Mouse (Mus musculus): ENCODE results near the gene Nkx6-2. TPM values are rescaled to one million over a fixed set of nuclear protein-coding genes. Genes with fewer than 3 reads are reported as not detected.
A peak's percentile ranks its signal among the peaks of the same experiment; 100 is the strongest.

Nkx6-2 gene
- polyA plus RNA-seq, 1 experiment: 0.06 TPM

- WGBS: 93% methylated on average over 9 of the region's 9 CpGs
- no peaks in the 10 kb centered on the region for H3K4me1 ChIP-seq (ENCODE audit: control insufficient read depth, insufficient read depth, low read length)
- TF ChIP-seq POLR2A (IDR thresholded peaks at IDR 0.05; ENCODE audit: low read depth, low read length): no peak
- TF ChIP-seq CTCF (conservative IDR thresholded peaks at IDR 0.05; ENCODE audit: insufficient read depth, insufficient read length, low read depth, low read length): no peak
- H3K36me3 ChIP-seq (ENCODE audit: control insufficient read depth, insufficient read depth, low read length): no peaks in the 10 kb centered on the region
- H3K27me3 ChIP-seq (replicated peaks; ENCODE audit: control insufficient read depth, insufficient read depth, low read length): no peaks in the 10 kb centered on the region
- DNase-seq: no peak
- no peak overlapping the region for H3K27ac ChIP-seq (ENCODE audit: insufficient read depth, low read depth, low read length)
- no peak overlapping the region for H3K4me3 ChIP-seq (ENCODE audit: insufficient read depth, low read depth, low read length)
These were observed 44.8 kb downstream of the Nkx6-2 start for GRCm38 (mm10) chr7:139537831-139538230.

- no peaks in the 10 kb centered on the region for H3K4me1 ChIP-seq (ENCODE audit: control insufficient read depth, insufficient read depth, low read length)
- 93% methylated on average over 2 of the region's 2 CpGs for WGBS
- no peaks in the 10 kb centered on the region for H3K27me3 ChIP-seq (replicated peaks; ENCODE audit: control insufficient read depth, insufficient read depth, low read length)
- TF ChIP-seq POLR2A (IDR thresholded peaks at IDR 0.05; ENCODE audit: low read depth, low read length) (no peak), CTCF (conservative IDR thresholded peaks at IDR 0.05; ENCODE audit: insufficient read depth, insufficient read length, low read depth, low read length) (no peak)
- H3K4me3 ChIP-seq (ENCODE audit: insufficient read depth, low read depth, low read length): no peak overlapping the region
- no peaks in the 10 kb centered on the region for H3K36me3 ChIP-seq (ENCODE audit: control insufficient read depth, insufficient read depth, low read length)
- no peak for DNase-seq
- no peak overlapping the region for H3K27ac ChIP-seq (ENCODE audit: insufficient read depth, low read depth, low read length)
These were observed 45.8 kb downstream of the Nkx6-2 start for GRCm38 (mm10) chr7:139536831-139537230.

GRCm38 (mm10) chr7:139536331-139536730 is 46.3 kb downstream of the Nkx6-2 start:
- Histone ChIP-seq H3K4me1 (ENCODE audit: control insufficient read depth, insufficient read depth, low read length) (no peaks in the 10 kb centered on the region), H3K27me3 (replicated peaks; ENCODE audit: control insufficient read depth, insufficient read depth, low read length) (no peaks in the 10 kb centered on the region), H3K27ac (ENCODE audit: insufficient read depth, low read depth, low read length) (no peak overlapping the region), H3K4me3 (ENCODE audit: insufficient read depth, low read depth, low read length) (no peak overlapping the region), H3K36me3 (ENCODE audit: control insufficient read depth, insufficient read depth, low read length) (no peaks in the 10 kb centered on the region)
- 77% methylated on average over 5 of the region's 5 CpGs for WGBS
- TF ChIP-seq POLR2A (IDR thresholded peaks at IDR 0.05; ENCODE audit: low read depth, low read length): no peak
- TF ChIP-seq CTCF (conservative IDR thresholded peaks at IDR 0.05; ENCODE audit: insufficient read depth, insufficient read length, low read depth, low read length): no peak
- no peak for DNase-seq

GRCm38 (mm10) chr7:139531428-139531801 is 51.2 kb downstream of the Nkx6-2 start:
- peak; percentile 59 for DNase-seq
- 39% methylated on average over 4 of the region's 4 CpGs for WGBS
- H3K4me3 ChIP-seq (ENCODE audit: insufficient read depth, low read depth, low read length): no peak overlapping the region
- TF ChIP-seq CTCF (conservative IDR thresholded peaks at IDR 0.05; ENCODE audit: insufficient read depth, insufficient read length, low read depth, low read length): no peak
- no peak overlapping the region for H3K27ac ChIP-seq (ENCODE audit: insufficient read depth, low read depth, low read length)
- no peaks in the 10 kb centered on the region for H3K27me3 ChIP-seq (replicated peaks; ENCODE audit: control insufficient read depth, insufficient read depth, low read length)
- H3K4me1 ChIP-seq (ENCODE audit: control insufficient read depth, insufficient read depth, low read length): peaks cover 4% of the 10 kb centered on the region; the same call in 1 of the 2 replicates
- no peaks in the 10 kb centered on the region for H3K36me3 ChIP-seq (ENCODE audit: control insufficient read depth, insufficient read depth, low read length)

- H3K4me3 ChIP-seq (ENCODE audit: insufficient read depth, low read depth, low read length): no peak overlapping the region
- H3K36me3 ChIP-seq (ENCODE audit: control insufficient read depth, insufficient read depth, low read length): no peaks in the 10 kb centered on the region
- TF ChIP-seq CTCF (conservative IDR thresholded peaks at IDR 0.05; ENCODE audit: insufficient read depth, insufficient read length, low read depth, low read length): no peak
- no peak for TF ChIP-seq POLR2A (IDR thresholded peaks at IDR 0.05; ENCODE audit: low read depth, low read length)
- H3K27ac ChIP-seq (ENCODE audit: insufficient read depth, low read depth, low read length): no peak overlapping the region
- no peaks in the 10 kb centered on the region for H3K27me3 ChIP-seq (replicated peaks; ENCODE audit: control insufficient read depth, insufficient read depth, low read length)
- WGBS: 68% methylated on average over 16 of the region's 16 CpGs
- peaks cover 4% of the 10 kb centered on the region; the same call in 1 of the 2 replicates for H3K4me1 ChIP-seq (ENCODE audit: control insufficient read depth, insufficient read depth, low read length)
- no peak for DNase-seq
These were observed 51.8 kb downstream of the Nkx6-2 start for GRCm38 (mm10) chr7:139530591-139531427.

Other genes starting within 250 kb of the Nkx6-2 start
- gene Inpp5a, start 193.7 kb downstream of the Nkx6-2 start, polyA plus RNA-seq (2012; rRNA removed): 25.1 and 27.5 TPM in 2 replicates
- gene Cfap46, start 101.0 kb upstream of the Nkx6-2 start, polyA plus RNA-seq (2012; rRNA removed): 0.24 and 0.25 TPM in 2 replicates

Measured in kidney, adult 2 months (tissue).